Mouse (Mus musculus) hindbrain, embryonic 12.5 days (tissue): Measurements from ENCODE around the gene Olfr1443. TPM values are rescaled to one million over a fixed set of nuclear protein-coding genes. Genes with fewer than 3 reads are reported as not detected.
"Not testable (repeated sequence)": the region's sequence is repeated elsewhere in the genome, so short reads cannot be mapped to it uniquely, and the experiment has no call there.

Experiments used
- ATAC-seq: fragments of 200-750 bp; cut with Nextera tagmentation; 2 replicates; pipeline ENCODE4 v1.8.0; 2017; ENCODE audit warnings: moderate TSS enrichment; ENCODE audit not compliant: low FRiP score
- H3K27ac ChIP-seq: fragments of 300-500 bp; sonication (generic); 2 replicates; pipeline ENCODE4 v1.5.1; 2016; ENCODE audit warnings: mild to moderate bottlenecking
- H3K27me3 ChIP-seq: fragments of 300-500 bp; sonication (generic); 2 replicates; pipeline ENCODE4 v1.6.1; 2016; ENCODE audit warnings: mild to moderate bottlenecking
- H3K36me3 ChIP-seq: fragments of 300-500 bp; sonication (generic); 2 replicates; pipeline ENCODE4 v1.6.1; 2016; ENCODE audit warnings: mild to moderate bottlenecking
- H3K4me1 ChIP-seq: fragments of 300-500 bp; sonication (generic); 2 replicates; pipeline ENCODE4 v1.6.1; 2016
- H3K4me2 ChIP-seq: fragments of 300-500 bp; sonication (generic); replicated peaks from 2 replicates; pipeline ENCODE4 v1.6.1; 2016; ENCODE audit warnings: mild to moderate bottlenecking
- H3K4me3 ChIP-seq: fragments of 300-500 bp; sonication (generic); 2 replicates; pipeline ENCODE4 v1.5.1; 2016; ENCODE audit warnings: mild to moderate bottlenecking
- H3K9ac ChIP-seq: fragments of 300-500 bp; sonication (generic); 2 replicates; pipeline ENCODE4 v1.6.1; 2016; ENCODE audit warnings: mild to moderate bottlenecking, moderate library complexity
- H3K9me3 ChIP-seq: fragments of 300-500 bp; sonication (generic); replicated peaks from 2 replicates; pipeline ENCODE4 v1.6.1; 2016; ENCODE audit warnings: mild to moderate bottlenecking
- WGBS: fragments of 180-500 bp; shearing (Covaris S2); methylation state at CpG from one replicate; pipeline ENCODE4 v1.1.7; 2016; 5-methylcytosine and 5-hydroxymethylcytosine counted together
- polyA plus RNA-seq: library from polyadenylated mRNA; unstranded; fragments of >200 nt; fragmentation: Nextera tagmentation; extraction: Ambion mirVana; gene quantifications from 2 replicates; pipeline ENCODE4 v1.2.1, GENCODE M21; 2016

Gene Olfr1443
- polyA plus RNA-seq = not detected in 2 replicates

DNA sequence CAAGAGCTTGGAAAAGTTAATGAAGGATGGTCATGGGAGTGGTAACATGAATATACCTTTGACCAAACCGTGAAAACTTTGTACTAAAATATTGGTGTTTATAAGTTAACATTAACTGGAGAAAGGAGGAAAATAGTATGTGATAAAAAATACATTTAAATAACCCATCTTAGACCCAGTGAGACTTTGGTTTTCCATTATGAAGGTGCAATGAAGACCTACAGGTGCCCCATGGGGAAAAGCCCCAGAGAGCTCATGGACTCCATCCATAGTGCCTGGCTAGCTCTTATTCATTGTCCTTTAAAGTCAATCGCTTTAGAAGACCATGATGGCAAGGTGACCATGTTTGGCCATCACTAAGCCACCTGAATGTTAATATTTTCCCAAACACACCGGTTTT is at the start of gene Olfr1443:
Gene Olfr1443, plus strand, starts transcription at position 301 of the 400 bp plus-strand sequence.
- Histone ChIP-seq H3K27me3 (no peaks in the 10 kb centered on the region), H3K27ac (no peak within 1 kb of the TSS), H3K4me1 (no peaks in the 10 kb centered on the region), H3K9me3 (no peaks in the 10 kb centered on the region), H3K36me3 (no peaks in the 10 kb centered on the region), H3K4me2 (no peak within 1 kb of the TSS), H3K4me3 (no peak within 1 kb of the TSS), H3K9ac (no peak within 1 kb of the TSS)
- ATAC-seq = no peak
- WGBS = 66% methylated on average over 3 of the region's 3 CpGs

GRCm38 (mm10) chr19:12633176-12633575 is 44.7 kb upstream of the Olfr1443 start, which contains the start of gene Glyat:
Gene Glyat (plus strand): TSS chr19:12633308.
- Histone ChIP-seq H3K4me1 (no peaks in the 10 kb centered on the region), H3K27me3 (no peaks in the 10 kb centered on the region), H3K27ac (no peak within 1 kb of the TSS), H3K36me3 (no peaks in the 10 kb centered on the region), H3K4me3 (no peak within 1 kb of the TSS), H3K9me3 (no peaks in the 10 kb centered on the region), H3K4me2 (no peak within 1 kb of the TSS), H3K9ac (no peak within 1 kb of the TSS)
- WGBS = 81% methylated on average over 4 of the region's 4 CpGs
- ATAC-seq = no peak

DNA sequence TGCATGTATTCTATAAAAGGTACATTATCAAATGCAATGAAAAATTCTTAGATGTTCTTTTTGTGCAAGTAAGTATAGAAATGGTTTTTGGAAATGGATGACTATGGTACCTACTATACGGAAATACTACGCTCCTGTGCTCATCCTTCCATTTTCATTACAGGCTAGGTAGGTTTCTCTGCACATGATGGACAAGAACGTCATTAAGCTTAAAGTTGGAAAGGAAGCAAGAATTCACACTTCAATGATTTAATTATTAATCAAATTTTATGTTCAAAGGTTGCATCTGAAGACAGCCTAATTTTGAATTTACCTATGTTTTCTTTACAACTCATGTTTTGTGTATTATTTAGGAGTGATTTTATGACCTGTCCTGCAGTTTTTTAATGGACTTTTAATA is 43.7 kb upstream of the Olfr1443 start:
- WGBS = 90% methylated on average over 3 of the region's 3 CpGs
- ATAC-seq = no peak
- no peaks in the 10 kb centered on the region for H3K4me1 ChIP-seq

GRCm38 (mm10) chr19:12634963-12635362 is 42.9 kb upstream of the Olfr1443 start:
- no peaks in the 10 kb centered on the region for H3K27me3 ChIP-seq

More for the DNA sequence above, 43.7 kb upstream of the Olfr1443 start:
- Histone ChIP-seq H3K27ac (no peak overlapping the region), H3K36me3 (no peaks in the 10 kb centered on the region), H3K4me2 (no peak overlapping the region), H3K27me3 (no peaks in the 10 kb centered on the region), H3K9ac (no peak overlapping the region), H3K4me3 (no peak overlapping the region), H3K9me3 (no peaks in the 10 kb centered on the region)

DNA sequence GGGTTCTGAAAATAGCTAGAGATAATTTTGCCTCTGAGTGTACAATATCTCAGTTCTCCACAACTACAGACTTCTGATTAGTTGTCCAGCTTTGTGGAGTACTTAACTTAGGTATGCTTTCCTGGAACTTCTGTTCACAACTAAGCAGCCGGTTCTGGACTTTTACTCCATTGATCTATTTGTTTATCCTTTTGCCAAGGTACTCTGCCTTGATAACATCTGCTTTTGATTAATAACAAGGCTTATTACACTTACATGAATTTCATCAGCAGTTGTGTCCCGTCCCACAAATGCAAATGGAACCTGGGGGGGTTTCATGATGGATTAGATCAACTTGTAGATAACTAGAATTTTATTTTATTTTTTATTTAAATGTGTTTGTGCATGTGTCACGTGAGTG is 41.0 kb upstream of the Olfr1443 start:
- ATAC-seq = no peak
- no peak overlapping the region for H3K4me2 ChIP-seq
- H3K27me3 ChIP-seq = no peaks in the 10 kb centered on the region
- no peak overlapping the region for H3K9ac ChIP-seq
- H3K9me3 ChIP-seq = no peaks in the 10 kb centered on the region
- no peak overlapping the region for H3K4me3 ChIP-seq
- WGBS = 75% methylated on average over 3 of the region's 3 CpGs
- no peaks in the 10 kb centered on the region for H3K4me1 ChIP-seq
- H3K27ac ChIP-seq = no peak overlapping the region
- no peaks in the 10 kb centered on the region for H3K36me3 ChIP-seq

More at GRCm38 (mm10) chr19:12634963-12635362, 42.9 kb upstream of the Olfr1443 start:
- H3K9me3 ChIP-seq = no peaks in the 10 kb centered on the region
- H3K36me3 ChIP-seq = no peaks in the 10 kb centered on the region
- no peak overlapping the region for H3K9ac ChIP-seq
- no peak overlapping the region for H3K4me3 ChIP-seq
- ATAC-seq = no peak
- 85% methylated on average over 4 of the region's 4 CpGs for WGBS
- no peak overlapping the region for H3K27ac ChIP-seq
- no peak overlapping the region for H3K4me2 ChIP-seq
- no peaks in the 10 kb centered on the region for H3K4me1 ChIP-seq

GRCm38 (mm10) chr19:12638049-12638448 is 39.9 kb upstream of the Olfr1443 start:
- no peaks in the 10 kb centered on the region for H3K4me1 ChIP-seq
- no peak overlapping the region for H3K27ac ChIP-seq
- no peak overlapping the region for H3K9ac ChIP-seq
- H3K9me3 ChIP-seq = no peaks in the 10 kb centered on the region
- H3K27me3 ChIP-seq = no peaks in the 10 kb centered on the region
- WGBS = 79% methylated on average over 1 of the region's 1 CpGs
- ATAC-seq = no peak
- no peak overlapping the region for H3K4me3 ChIP-seq
- H3K4me2 ChIP-seq = no peak overlapping the region
- H3K36me3 ChIP-seq = no peaks in the 10 kb centered on the region

- no peaks in the 10 kb centered on the region for H3K9me3 ChIP-seq
- H3K4me2 ChIP-seq = no peak overlapping the region
- H3K36me3 ChIP-seq = no peaks in the 10 kb centered on the region
- no peak overlapping the region for H3K27ac ChIP-seq
- H3K4me3 ChIP-seq = no peak overlapping the region
- H3K27me3 ChIP-seq = no peaks in the 10 kb centered on the region
- H3K9ac ChIP-seq = no peak overlapping the region
- no peaks in the 10 kb centered on the region for H3K4me1 ChIP-seq
- ATAC-seq = no peak
Measured at GRCm38 (mm10) chr19:12649511-12649910, 28.4 kb upstream of the Olfr1443 start.

DNA sequence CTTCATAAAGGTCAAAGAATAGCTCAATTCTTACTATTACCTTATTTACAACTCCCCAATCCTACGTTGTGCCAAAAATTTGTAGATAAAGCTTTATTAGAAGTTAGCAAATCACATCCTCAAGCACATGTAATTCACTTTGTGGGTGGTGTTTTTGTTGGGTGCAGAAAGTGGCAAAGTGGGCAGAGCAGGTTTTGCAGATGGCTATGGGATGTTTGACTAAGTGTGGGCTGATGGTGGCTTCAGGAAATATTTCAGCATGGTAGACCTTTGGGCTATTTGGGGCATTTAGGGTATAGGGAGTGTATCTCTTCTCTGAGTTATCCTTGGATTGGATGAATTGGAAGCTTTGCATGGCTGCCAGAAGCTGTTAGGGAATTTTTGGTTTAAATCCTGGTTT is 11.8 kb upstream of the Olfr1443 start:
- 81% methylated on average over 1 of the region's 1 CpGs for WGBS
- H3K27ac ChIP-seq = no peak overlapping the region
- no peaks in the 10 kb centered on the region for H3K27me3 ChIP-seq
- H3K36me3 ChIP-seq = no peaks in the 10 kb centered on the region
- no peak overlapping the region for H3K4me3 ChIP-seq
- peaks cover 6% of the 10 kb centered on the region; the same call in 1 of the 2 replicates for H3K9me3 ChIP-seq
- H3K9ac ChIP-seq = no peak overlapping the region
- ATAC-seq = no peak
- H3K4me2 ChIP-seq = no peak overlapping the region
- H3K4me1 ChIP-seq = no peaks in the 10 kb centered on the region

GRCm38 (mm10) chr19:12668601-12669000 is 9.3 kb upstream of the Olfr1443 start:
- not testable (repeated sequence) for H3K9me3 ChIP-seq, H3K27ac ChIP-seq, H3K4me1 ChIP-seq, H3K36me3 ChIP-seq, H3K9ac ChIP-seq, H3K4me2 ChIP-seq, H3K27me3 ChIP-seq, H3K4me3 ChIP-seq, ATAC-seq
- WGBS = 95% methylated on average over 3 of the region's 3 CpGs

- Histone ChIP-seq H3K4me3 (no peak within 1 kb of the TSS), H3K27ac (no peak within 1 kb of the TSS), H3K36me3 (no peaks in the 10 kb centered on the region), H3K4me1 (no peaks in the 10 kb centered on the region), H3K27me3 (no peaks in the 10 kb centered on the region), H3K4me2 (no peak within 1 kb of the TSS), H3K9me3 (no peaks in the 10 kb centered on the region), H3K9ac (no peak within 1 kb of the TSS)
- no peak for ATAC-seq
Measured at GRCm38 (mm10) chr19:12670139-12670538, 7.8 kb upstream of the Olfr1443 start, which contains the start of gene Olfr1442. Gene Olfr1442 (plus strand): TSS chr19:12670439.

GRCm38 (mm10) chr19:12671051-12671450 is 6.9 kb upstream of the Olfr1443 start:
- H3K4me3 ChIP-seq = no peak overlapping the region
- no peaks in the 10 kb centered on the region for H3K9me3 ChIP-seq
- H3K27me3 ChIP-seq = no peaks in the 10 kb centered on the region
- H3K4me2 ChIP-seq = no peak overlapping the region
- no peaks in the 10 kb centered on the region for H3K4me1 ChIP-seq
- 92% methylated on average over 4 of the region's 4 CpGs for WGBS
- ATAC-seq = no peak
- no peak overlapping the region for H3K27ac ChIP-seq
- no peak overlapping the region for H3K9ac ChIP-seq
- no peaks in the 10 kb centered on the region for H3K36me3 ChIP-seq

DNA sequence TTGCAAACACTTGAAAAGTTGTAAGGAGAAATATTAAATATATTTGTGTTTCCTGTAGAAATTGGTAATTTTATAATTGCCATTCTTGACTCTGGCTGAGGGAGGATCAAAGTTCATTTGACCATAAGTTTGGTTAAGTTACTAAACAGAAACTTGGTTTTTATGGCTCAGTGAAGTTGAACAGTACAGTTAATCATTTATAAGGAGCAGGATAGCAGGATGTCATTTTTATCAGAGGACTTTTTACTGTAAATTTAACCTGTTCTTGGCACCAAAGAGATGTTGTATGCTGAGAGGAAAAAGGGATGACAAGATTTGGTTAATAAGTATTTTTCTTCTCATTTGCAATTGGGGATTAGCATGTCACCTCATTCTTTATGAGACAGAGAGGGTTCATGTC is 6.7 kb downstream of the Olfr1443 start:
- no peak overlapping the region for H3K9ac ChIP-seq
- H3K27ac ChIP-seq = no peak overlapping the region
- H3K4me2 ChIP-seq = no peak overlapping the region
- no peak overlapping the region for H3K4me3 ChIP-seq
- no peaks in the 10 kb centered on the region for H3K36me3 ChIP-seq
- no peaks in the 10 kb centered on the region for H3K9me3 ChIP-seq
- H3K27me3 ChIP-seq = no peaks in the 10 kb centered on the region
- no peaks in the 10 kb centered on the region for H3K4me1 ChIP-seq
- no peak for ATAC-seq

DNA sequence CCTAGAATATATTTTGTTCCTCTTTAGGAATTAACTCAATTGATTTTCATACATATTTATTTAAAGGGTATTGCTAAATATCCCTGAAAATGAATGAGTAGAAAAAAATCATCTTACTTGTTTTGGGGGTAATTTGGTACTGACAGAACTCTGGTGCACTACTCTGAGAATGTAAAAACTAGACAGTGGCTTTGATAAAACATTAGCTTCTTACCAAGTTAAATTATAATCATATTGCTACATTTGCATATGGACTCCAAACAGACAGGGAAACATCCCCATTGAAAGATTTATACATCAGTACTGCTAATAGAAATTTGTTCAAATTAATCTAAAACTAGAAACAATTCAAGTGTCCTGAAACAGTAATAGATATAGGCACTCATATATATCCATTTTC is 7.3 kb downstream of the Olfr1443 start:
- ATAC-seq = no peak
- no peak overlapping the region for H3K27ac ChIP-seq

More for the DNA sequence above, 7.3 kb downstream of the Olfr1443 start:
- H3K9ac ChIP-seq = no peak overlapping the region
- no peak overlapping the region for H3K4me2 ChIP-seq
- no peaks in the 10 kb centered on the region for H3K36me3 ChIP-seq
- no peaks in the 10 kb centered on the region for H3K9me3 ChIP-seq
- no peaks in the 10 kb centered on the region for H3K4me1 ChIP-seq
- no peak overlapping the region for H3K4me3 ChIP-seq
- no peaks in the 10 kb centered on the region for H3K27me3 ChIP-seq
